Mouse (Mus musculus): ENCODE measurements around the gene Tlr3. TPM values are rescaled to one million over a fixed set of nuclear protein-coding genes. Genes with fewer than 3 reads are reported as not detected.

Tlr3 gene
- polyA plus RNA-seq, 1 experiment from 2014 or later, result 1.6 TPM

GRCm38 (mm10) chr8:45410146-45410880 lies 567 bp downstream of the Tlr3 start:
- peak; percentile 63 for DNase-seq (ENCODE audit: low spot score)
- peak; percentile 84 for ATAC-seq
- H3K27ac ChIP-seq (ENCODE audit: low read depth, low read length), result no peak overlapping the region
- 0 out of 2 replicates have a peak, but pooled peaks cover 7% of the 10 kb centered on the region for H3K4me1 ChIP-seq (ENCODE audit: control insufficient read depth, insufficient read depth, low read length)
- no peaks in the 10 kb centered on the region for H3K27me3 ChIP-seq (replicated peaks; ENCODE audit: control insufficient read depth, insufficient read depth, low read length)
- no peaks in the 10 kb centered on the region for H3K36me3 ChIP-seq (ENCODE audit: control insufficient read depth, insufficient read depth, low read length)
- H3K4me2 ChIP-seq (ENCODE audit: low read length), result peak overlapping the region; percentile 56
- H3K4me3 ChIP-seq (ENCODE audit: low read depth, low read length), result peak overlapping the region; percentile 21
- WGBS, result 3% methylated on average over 18 of the region's 18 CpGs
- H3K9ac ChIP-seq (ENCODE audit: low read length), result peak overlapping the region; percentile 38; the same call in 1 of the 2 replicates
- H3K9me3 ChIP-seq (replicated peaks; ENCODE audit: control insufficient read depth, low read length), result no peaks in the 10 kb centered on the region

- H3K4me1 ChIP-seq (ENCODE audit: control insufficient read depth, insufficient read depth, low read length), result 0 out of 2 replicates have a peak, but pooled peaks cover 7% of the 10 kb centered on the region
- H3K27me3 ChIP-seq (replicated peaks; ENCODE audit: control insufficient read depth, insufficient read depth, low read length), result no peaks in the 10 kb centered on the region
- H3K9me3 ChIP-seq (replicated peaks; ENCODE audit: control insufficient read depth, low read length), result no peaks in the 10 kb centered on the region
- peak overlapping the region; percentile 38; the same call in 1 of the 2 replicates for H3K9ac ChIP-seq (ENCODE audit: low read length)
- no peaks in the 10 kb centered on the region for H3K36me3 ChIP-seq (ENCODE audit: control insufficient read depth, insufficient read depth, low read length)
- H3K27ac ChIP-seq (ENCODE audit: low read depth, low read length), result no peak overlapping the region
- peak overlapping the region; percentile 56 for H3K4me2 ChIP-seq (ENCODE audit: low read length)
- 40% methylated on average over 4 of the region's 4 CpGs for WGBS
- ATAC-seq (no peak), DNase-seq (ENCODE audit: low spot score) (no peak)
- peak overlapping the region; percentile 21 for H3K4me3 ChIP-seq (ENCODE audit: low read depth, low read length)
These were observed 1.2 kb downstream of the Tlr3 start for GRCm38 (mm10) chr8:45409702-45410101.

- Histone ChIP-seq H3K4me1 (ENCODE audit: control insufficient read depth, insufficient read depth, low read length) (peaks cover 10% of the 10 kb centered on the region), H3K4me3 (ENCODE audit: low read depth, low read length) (no peak overlapping the region), H3K36me3 (ENCODE audit: control insufficient read depth, insufficient read depth, low read length) (no peaks in the 10 kb centered on the region), H3K27me3 (replicated peaks; ENCODE audit: control insufficient read depth, insufficient read depth, low read length) (0 out of 2 replicates have a peak, but pooled peaks cover 3% of the 10 kb centered on the region), H3K9ac (ENCODE audit: low read length) (no peak overlapping the region), H3K9me3 (replicated peaks; ENCODE audit: control insufficient read depth, low read length) (no peaks in the 10 kb centered on the region), H3K4me2 (ENCODE audit: low read length) (no peak overlapping the region), H3K27ac (ENCODE audit: low read depth, low read length) (no peak overlapping the region)
- peak; percentile 59; the same call in 1 of the 2 replicates for ATAC-seq
- 25% methylated on average over 1 of the region's 1 CpGs for WGBS
- DNase-seq (ENCODE audit: low spot score), result peak; percentile 67
These were observed 27.6 kb downstream of the Tlr3 start for GRCm38 (mm10) chr8:45383250-45383649.

- Histone ChIP-seq H3K36me3 (ENCODE audit: control insufficient read depth, insufficient read depth, low read length) (no peaks in the 10 kb centered on the region), H3K9me3 (replicated peaks; ENCODE audit: control insufficient read depth, low read length) (no peaks in the 10 kb centered on the region), H3K4me3 (ENCODE audit: low read depth, low read length) (peak within 1 kb of the TSS; percentile 35), H3K9ac (ENCODE audit: low read length) (peak within 1 kb of the TSS; percentile 64), H3K4me1 (ENCODE audit: control insufficient read depth, insufficient read depth, low read length) (peaks cover 10% of the 10 kb centered on the region), H3K27ac (ENCODE audit: low read depth, low read length) (no peak within 1 kb of the TSS), H3K4me2 (ENCODE audit: low read length) (peak within 1 kb of the TSS; percentile 76), H3K27me3 (replicated peaks; ENCODE audit: control insufficient read depth, insufficient read depth, low read length) (0 out of 2 replicates have a peak, but pooled peaks cover 3% of the 10 kb centered on the region)
- peak; percentile 62 for DNase-seq (ENCODE audit: low spot score)
- under 1% methylated on average over 6 of the region's 6 CpGs for WGBS
- ATAC-seq, result peak; percentile 65; the same call in 1 of the 2 replicates
These were observed 28.9 kb downstream of the Tlr3 start, which contains the start of gene Fam149a for GRCm38 (mm10) chr8:45381963-45382347. Gene Fam149a (minus strand): TSS chr8:45382291.

GRCm38 (mm10) chr8:45381075-45381962 lies 29.6 kb downstream of the Tlr3 start:
- H3K27ac ChIP-seq (ENCODE audit: low read depth, low read length), result no peak overlapping the region
- H3K36me3 ChIP-seq (ENCODE audit: control insufficient read depth, insufficient read depth, low read length), result no peaks in the 10 kb centered on the region
- peak overlapping the region; percentile 76 for H3K4me2 ChIP-seq (ENCODE audit: low read length)
- no peaks in the 10 kb centered on the region for H3K9me3 ChIP-seq (replicated peaks; ENCODE audit: control insufficient read depth, low read length)
- WGBS, result 5% methylated on average over 38 of the region's 38 CpGs
- peak overlapping the region; percentile 64 for H3K9ac ChIP-seq (ENCODE audit: low read length)
- peak; percentile 43 for ATAC-seq
- H3K4me1 ChIP-seq (ENCODE audit: control insufficient read depth, insufficient read depth, low read length), result peaks cover 10% of the 10 kb centered on the region
- 0 out of 2 replicates have a peak, but pooled peaks cover 3% of the 10 kb centered on the region for H3K27me3 ChIP-seq (replicated peaks; ENCODE audit: control insufficient read depth, insufficient read depth, low read length)
- peak; percentile 27 for DNase-seq (ENCODE audit: low spot score)
- peak overlapping the region; percentile 35 for H3K4me3 ChIP-seq (ENCODE audit: low read depth, low read length)

GRCm38 (mm10) chr8:45380598-45380997 lies 30.3 kb downstream of the Tlr3 start:
- Histone ChIP-seq H3K9me3 (replicated peaks; ENCODE audit: control insufficient read depth, low read length) (no peaks in the 10 kb centered on the region), H3K9ac (ENCODE audit: low read length) (no peak overlapping the region), H3K27me3 (replicated peaks; ENCODE audit: control insufficient read depth, insufficient read depth, low read length) (0 out of 2 replicates have a peak, but pooled peaks cover 3% of the 10 kb centered on the region), H3K36me3 (ENCODE audit: control insufficient read depth, insufficient read depth, low read length) (no peaks in the 10 kb centered on the region), H3K4me3 (ENCODE audit: low read depth, low read length) (no peak overlapping the region), H3K4me2 (ENCODE audit: low read length) (peak overlapping the region; percentile 76; the same call in 1 of the 2 replicates), H3K27ac (ENCODE audit: low read depth, low read length) (no peak overlapping the region), H3K4me1 (ENCODE audit: control insufficient read depth, insufficient read depth, low read length) (peaks cover 10% of the 10 kb centered on the region)
- WGBS, result 7% methylated on average over 4 of the region's 4 CpGs
- ATAC-seq (no peak), DNase-seq (ENCODE audit: low spot score) (no peak)

- no peak overlapping the region for H3K4me2 ChIP-seq (ENCODE audit: low read length)
- H3K4me3 ChIP-seq (ENCODE audit: low read depth, low read length), result no peak overlapping the region
- WGBS, result 67% methylated on average over 3 of the region's 3 CpGs
- no peak overlapping the region for H3K27ac ChIP-seq (ENCODE audit: low read depth, low read length)
- H3K4me1 ChIP-seq (ENCODE audit: control insufficient read depth, insufficient read depth, low read length), result no peaks in the 10 kb centered on the region
- H3K9ac ChIP-seq (ENCODE audit: low read length), result no peak overlapping the region
- H3K9me3 ChIP-seq (replicated peaks; ENCODE audit: control insufficient read depth, low read length), result no peaks in the 10 kb centered on the region
- H3K27me3 ChIP-seq (replicated peaks; ENCODE audit: control insufficient read depth, insufficient read depth, low read length), result no peaks in the 10 kb centered on the region
- DNase-seq (ENCODE audit: low spot score) (no peak), ATAC-seq (no peak)
- H3K36me3 ChIP-seq (ENCODE audit: control insufficient read depth, insufficient read depth, low read length), result no peaks in the 10 kb centered on the region
These were observed 36.8 kb downstream of the Tlr3 start for GRCm38 (mm10) chr8:45374071-45374470.

- no peaks in the 10 kb centered on the region for H3K9me3 ChIP-seq (replicated peaks; ENCODE audit: control insufficient read depth, low read length)
- 94% methylated on average over 1 of the region's 1 CpGs for WGBS
- H3K4me3 ChIP-seq (ENCODE audit: low read depth, low read length), result no peak overlapping the region
- H3K27me3 ChIP-seq (replicated peaks; ENCODE audit: control insufficient read depth, insufficient read depth, low read length), result no peaks in the 10 kb centered on the region
- H3K9ac ChIP-seq (ENCODE audit: low read length), result no peak overlapping the region
- no peak overlapping the region for H3K4me2 ChIP-seq (ENCODE audit: low read length)
- H3K27ac ChIP-seq (ENCODE audit: low read depth, low read length), result no peak overlapping the region
- H3K36me3 ChIP-seq (ENCODE audit: control insufficient read depth, insufficient read depth, low read length), result no peaks in the 10 kb centered on the region
- DNase-seq (ENCODE audit: low spot score) (no peak), ATAC-seq (no peak)
- no peaks in the 10 kb centered on the region for H3K4me1 ChIP-seq (ENCODE audit: control insufficient read depth, insufficient read depth, low read length)
These were observed 43.7 kb downstream of the Tlr3 start for GRCm38 (mm10) chr8:45367154-45367553.

All from forebrain, embryonic 14.5 days (tissue).